Mouse (Mus musculus): ENCODE measurements at regions not wholly inside any gene's neighbourhood (a gene's known extent, or its start where the extent isn't known, plus 50 kb on each side); places are given as distances from the start of the nearest gene placed in this dataset.

GRCm38 (mm10) chr3:70223443-70224065 is 216.1 kb downstream of the Otol1 start:
- no peak overlapping the region for H3K27ac ChIP-seq (replicated peaks)
- no peak overlapping the region for H3K4me2 ChIP-seq (replicated peaks)
- H3K9ac ChIP-seq (replicated peaks) = no peak overlapping the region
- H3K36me3 ChIP-seq = no peaks in the 10 kb centered on the region
- H3K9me3 ChIP-seq = no peaks in the 10 kb centered on the region
- H3K4me3 ChIP-seq = no peak overlapping the region
- peak; percentile 47; the same call in 1 of the 2 replicates for ATAC-seq (ENCODE audit: low FRiP score, low read depth)
- H3K4me1 ChIP-seq = no peaks in the 10 kb centered on the region
- H3K27me3 ChIP-seq = no peaks in the 10 kb centered on the region
- WGBS = 76% methylated on average over 3 of the region's 3 CpGs

GRCm38 (mm10) chr3:70224846-70225245 is 217.4 kb downstream of the Otol1 start:
- ATAC-seq (ENCODE audit: low FRiP score, low read depth) = no peak
- no peak overlapping the region for H3K4me3 ChIP-seq
- no peak overlapping the region for H3K9ac ChIP-seq (replicated peaks)
- no peaks in the 10 kb centered on the region for H3K9me3 ChIP-seq
- no peaks in the 10 kb centered on the region for H3K36me3 ChIP-seq
- H3K4me2 ChIP-seq (replicated peaks) = no peak overlapping the region
- no peaks in the 10 kb centered on the region for H3K27me3 ChIP-seq
- H3K27ac ChIP-seq (replicated peaks) = no peak overlapping the region
- no peaks in the 10 kb centered on the region for H3K4me1 ChIP-seq
- WGBS = 94% methylated on average over 6 of the region's 6 CpGs

GRCm38 (mm10) chr3:70227165-70227564 is 219.8 kb downstream of the Otol1 start:
- Histone ChIP-seq H3K27ac (replicated peaks) (no peak overlapping the region), H3K9ac (replicated peaks) (no peak overlapping the region), H3K9me3 (no peaks in the 10 kb centered on the region), H3K4me3 (no peak overlapping the region), H3K4me1 (no peaks in the 10 kb centered on the region), H3K4me2 (replicated peaks) (no peak overlapping the region), H3K27me3 (no peaks in the 10 kb centered on the region), H3K36me3 (no peaks in the 10 kb centered on the region)
- peak; percentile 34; the same call in 1 of the 2 replicates for ATAC-seq (ENCODE audit: low FRiP score, low read depth)
- 93% methylated on average over 4 of the region's 4 CpGs for WGBS

- H3K36me3 ChIP-seq = no peaks in the 10 kb centered on the region
- H3K27ac ChIP-seq (replicated peaks) = no peak overlapping the region
- no peak overlapping the region for H3K9ac ChIP-seq (replicated peaks)
- no peaks in the 10 kb centered on the region for H3K9me3 ChIP-seq
- 58% methylated on average over 3 of the region's 3 CpGs for WGBS
- no peaks in the 10 kb centered on the region for H3K4me1 ChIP-seq
- ATAC-seq (ENCODE audit: low FRiP score, low read depth) = no peak
- no peaks in the 10 kb centered on the region for H3K27me3 ChIP-seq
- H3K4me2 ChIP-seq (replicated peaks) = no peak overlapping the region
- no peak overlapping the region for H3K4me3 ChIP-seq
Observed at GRCm38 (mm10) chr3:70248655-70249054, 241.2 kb downstream of the Otol1 start.

- no peak for ATAC-seq (ENCODE audit: low FRiP score, low read depth)
- Histone ChIP-seq H3K9me3 (no peaks in the 10 kb centered on the region), H3K4me1 (no peaks in the 10 kb centered on the region), H3K36me3 (no peaks in the 10 kb centered on the region), H3K27ac (replicated peaks) (no peak overlapping the region), H3K4me2 (replicated peaks) (no peak overlapping the region), H3K4me3 (no peak overlapping the region), H3K9ac (replicated peaks) (no peak overlapping the region), H3K27me3 (no peaks in the 10 kb centered on the region)
- WGBS = 79% methylated on average over 4 of the region's 4 CpGs
Observed at GRCm38 (mm10) chr3:70249922-70250321, 242.5 kb downstream of the Otol1 start.

GRCm38 (mm10) chr3:70250733-70251132 is 243.3 kb downstream of the Otol1 start:
- Histone ChIP-seq H3K4me3 (no peak overlapping the region), H3K27ac (replicated peaks) (no peak overlapping the region), H3K9ac (replicated peaks) (no peak overlapping the region), H3K9me3 (no peaks in the 10 kb centered on the region), H3K36me3 (no peaks in the 10 kb centered on the region), H3K4me2 (replicated peaks) (no peak overlapping the region), H3K27me3 (no peaks in the 10 kb centered on the region), H3K4me1 (no peaks in the 10 kb centered on the region)
- ATAC-seq (ENCODE audit: low FRiP score, low read depth) = no peak
- 96% methylated on average over 7 of the region's 7 CpGs for WGBS

GRCm38 (mm10) chr3:70263318-70263717 is 255.9 kb downstream of the Otol1 start:
- no peak overlapping the region for H3K27ac ChIP-seq (replicated peaks)
- H3K27me3 ChIP-seq = no peaks in the 10 kb centered on the region
- H3K4me3 ChIP-seq = no peak overlapping the region
- ATAC-seq (ENCODE audit: low FRiP score, low read depth) = no peak
- H3K36me3 ChIP-seq = no peaks in the 10 kb centered on the region
- H3K9me3 ChIP-seq = no peaks in the 10 kb centered on the region
- peaks cover 3% of the 10 kb centered on the region; the same call in 1 of the 2 replicates for H3K4me1 ChIP-seq
- no peak overlapping the region for H3K4me2 ChIP-seq (replicated peaks)
- WGBS = 39% methylated on average over 3 of the region's 3 CpGs
- no peak overlapping the region for H3K9ac ChIP-seq (replicated peaks)

GRCm38 (mm10) chr3:70288590-70289388 is 281.4 kb downstream of the Otol1 start:
- H3K27ac ChIP-seq (replicated peaks) = no peak overlapping the region
- H3K4me2 ChIP-seq (replicated peaks) = no peak overlapping the region
- H3K4me1 ChIP-seq = no peaks in the 10 kb centered on the region
- H3K9me3 ChIP-seq = no peaks in the 10 kb centered on the region
- H3K36me3 ChIP-seq = no peaks in the 10 kb centered on the region
- no peak overlapping the region for H3K4me3 ChIP-seq
- 63% methylated on average over 7 of the region's 7 CpGs for WGBS
- no peaks in the 10 kb centered on the region for H3K27me3 ChIP-seq
- ATAC-seq (ENCODE audit: low FRiP score, low read depth) = peak; percentile 56; the same call in 1 of the 2 replicates
- H3K9ac ChIP-seq (replicated peaks) = no peak overlapping the region

GRCm38 (mm10) chr3:70307556-70307955 is 300.1 kb downstream of the Otol1 start:
- Histone ChIP-seq H3K4me2 (replicated peaks) (no peak overlapping the region), H3K4me3 (no peak overlapping the region), H3K27me3 (no peaks in the 10 kb centered on the region), H3K27ac (replicated peaks) (no peak overlapping the region), H3K9ac (replicated peaks) (no peak overlapping the region), H3K4me1 (no peaks in the 10 kb centered on the region), H3K9me3 (no peaks in the 10 kb centered on the region), H3K36me3 (no peaks in the 10 kb centered on the region)
- WGBS = 90% methylated on average over 1 of the region's 1 CpGs
- no peak for ATAC-seq (ENCODE audit: low FRiP score, low read depth)

GRCm38 (mm10) chr3:70308061-70308461 is 300.6 kb downstream of the Otol1 start:
- Histone ChIP-seq H3K4me1 (no peaks in the 10 kb centered on the region), H3K4me2 (replicated peaks) (no peak overlapping the region), H3K4me3 (no peak overlapping the region), H3K9me3 (no peaks in the 10 kb centered on the region), H3K27ac (replicated peaks) (no peak overlapping the region), H3K27me3 (no peaks in the 10 kb centered on the region), H3K36me3 (no peaks in the 10 kb centered on the region), H3K9ac (replicated peaks) (no peak overlapping the region)
- ATAC-seq (ENCODE audit: low FRiP score, low read depth) = no peak
- WGBS = 79% methylated on average over 3 of the region's 3 CpGs

GRCm38 (mm10) chr3:70309304-70309703 is 301.9 kb downstream of the Otol1 start:
- no peak overlapping the region for H3K9ac ChIP-seq (replicated peaks)
- no peaks in the 10 kb centered on the region for H3K36me3 ChIP-seq
- ATAC-seq (ENCODE audit: low FRiP score, low read depth) = no peak
- 85% methylated on average over 4 of the region's 4 CpGs for WGBS
- no peak overlapping the region for H3K4me2 ChIP-seq (replicated peaks)
- H3K4me3 ChIP-seq = no peak overlapping the region
- H3K9me3 ChIP-seq = no peaks in the 10 kb centered on the region
- H3K27me3 ChIP-seq = no peaks in the 10 kb centered on the region
- no peaks in the 10 kb centered on the region for H3K4me1 ChIP-seq
- H3K27ac ChIP-seq (replicated peaks) = no peak overlapping the region

GRCm38 (mm10) chr3:70311055-70311454 is 303.6 kb downstream of the Otol1 start:
- no peaks in the 10 kb centered on the region for H3K27me3 ChIP-seq
- no peak overlapping the region for H3K4me3 ChIP-seq
- no peak for ATAC-seq (ENCODE audit: low FRiP score, low read depth)
- H3K27ac ChIP-seq (replicated peaks) = no peak overlapping the region
- no peak overlapping the region for H3K4me2 ChIP-seq (replicated peaks)
- H3K9ac ChIP-seq (replicated peaks) = no peak overlapping the region
- no peaks in the 10 kb centered on the region for H3K36me3 ChIP-seq
- H3K9me3 ChIP-seq = no peaks in the 10 kb centered on the region
- no peaks in the 10 kb centered on the region for H3K4me1 ChIP-seq
